Mouse (Mus musculus): ENCODE data around the gene Gm20532.

GRCm38 (mm10) chr2:26590282-26590681, 3.8 kb downstream of the Gm20532 start:
- TF ChIP-seq GATA1 (IDR thresholded peaks at IDR 0.05; ENCODE audit: borderline replicate concordance, low read length) (no peak), FLI1 (IDR thresholded peaks at IDR 0.05; ENCODE audit: low read length) (no peak)

Data from megakaryocyte, embryonic 14.5 days (primary cell).